Mouse (Mus musculus) limb, embryonic 15.5 days (tissue): Measurements from ENCODE around the gene Eml1. TPM values are rescaled to one million over a fixed set of nuclear protein-coding genes. Genes with fewer than 3 reads are reported as not detected.
A peak's percentile ranks its signal among the peaks of the same experiment; 100 is the strongest.

ENCODE experiments used
- ATAC-seq: fragments of 200-750 bp; cut with Nextera tagmentation; 2 replicates; pipeline ENCODE4 v1.8.0; 2017; ENCODE audit warnings: low read depth, moderate TSS enrichment; ENCODE audit not compliant: insufficient number of reproducible peaks, low FRiP score, low TSS enrichment
- H3K27ac ChIP-seq: fragments of 300-500 bp; sonication (generic); 2 replicates; pipeline ENCODE4 v1.5.1; 2015; ENCODE audit warnings: moderate library complexity, mild to moderate bottlenecking, inconsistent platforms
- H3K27me3 ChIP-seq: fragments of 300-500 bp; sonication (generic); 2 replicates; pipeline ENCODE4 v1.6.1; 2015; ENCODE audit warnings: inconsistent platforms
- H3K36me3 ChIP-seq: fragments of 300-500 bp; sonication (generic); 2 replicates; pipeline ENCODE4 v1.6.1; 2015; ENCODE audit warnings: inconsistent platforms
- H3K4me1 ChIP-seq: fragments of 300-500 bp; sonication (generic); 2 replicates; pipeline ENCODE4 v1.6.1; 2015; ENCODE audit warnings: inconsistent platforms
- H3K4me2 ChIP-seq: fragments of 300-500 bp; sonication (generic); 2 replicates; pipeline ENCODE4 v1.6.1; 2015; ENCODE audit warnings: mild to moderate bottlenecking, inconsistent platforms
- H3K4me3 ChIP-seq: fragments of 300-500 bp; sonication (generic); 2 replicates; pipeline ENCODE4 v1.5.1; 2015; ENCODE audit warnings: mild to moderate bottlenecking, inconsistent platforms
- H3K9ac ChIP-seq: fragments of 300-500 bp; sonication (generic); 2 replicates; pipeline ENCODE4 v1.6.1; 2015; ENCODE audit warnings: inconsistent platforms
- H3K9me3 ChIP-seq: fragments of 300-500 bp; sonication (generic); 2 replicates; pipeline ENCODE4 v1.6.1; 2016; ENCODE audit warnings: inconsistent platforms
- WGBS: fragments of 180-500 bp; shearing (Covaris S2); methylation state at CpG from one replicate; pipeline ENCODE4 v1.1.7; 2015; 5-methylcytosine and 5-hydroxymethylcytosine counted together
- polyA plus RNA-seq: library from polyadenylated mRNA; unstranded; fragments of >200 nt; fragmentation: Nextera tagmentation; extraction: Ambion mirVana; gene quantifications from 2 replicates; pipeline ENCODE4 v1.2.1, GENCODE M21; 2015

The Eml1 gene
- polyA plus RNA-seq, 1 experiment from 2014 or later = 46.0 TPM

DNA sequence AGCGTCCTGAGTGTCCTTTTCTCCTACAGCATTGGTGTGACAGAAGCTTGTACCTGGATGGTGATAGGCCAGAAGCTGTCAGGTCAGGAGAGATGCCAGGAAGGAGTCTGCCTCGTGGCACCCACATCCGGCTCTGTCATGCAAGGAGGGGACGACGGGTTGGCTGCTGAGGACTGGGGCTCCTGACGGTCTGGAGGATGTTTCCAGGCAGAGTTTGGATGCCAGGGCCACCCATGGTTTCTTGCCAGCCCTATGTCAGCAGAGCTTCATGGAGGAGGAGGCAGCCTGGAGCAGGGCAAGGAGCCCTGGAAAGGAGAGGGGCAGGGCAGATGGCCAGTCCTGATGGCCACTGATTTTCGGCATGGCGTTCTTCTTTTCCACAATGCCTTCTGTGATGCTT is 28.4 kb downstream of the Eml1 start:
- Histone ChIP-seq H3K4me2 (no peak overlapping the region), H3K27ac (no peak overlapping the region), H3K27me3 (no peaks in the 10 kb centered on the region), H3K4me3 (no peak overlapping the region), H3K9me3 (no peaks in the 10 kb centered on the region), H3K36me3 (no peaks in the 10 kb centered on the region), H3K4me1 (peaks cover 13% of the 10 kb centered on the region), H3K9ac (no peak overlapping the region)
- WGBS = 85% methylated on average over 8 of the region's 8 CpGs
- ATAC-seq = no peak

DNA sequence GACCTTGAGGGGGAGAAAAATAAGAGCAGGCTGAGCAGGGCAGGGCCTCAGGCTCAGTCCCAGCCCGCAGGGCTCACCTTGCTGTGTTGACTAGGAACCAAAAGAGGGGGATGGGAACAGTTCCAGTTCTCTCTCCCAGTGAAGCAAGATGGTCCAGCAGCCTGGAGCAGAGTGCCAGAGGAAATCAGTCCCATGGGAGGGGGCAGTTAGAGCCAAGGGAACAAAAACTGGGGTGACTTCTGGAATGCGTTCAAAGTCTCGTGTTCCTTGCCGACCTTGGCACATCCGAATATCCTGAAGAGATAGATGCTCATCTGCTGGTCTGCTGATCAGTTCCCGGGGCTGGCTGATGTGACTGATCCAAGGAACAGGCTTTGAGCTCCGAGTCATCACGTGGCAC is 30.2 kb downstream of the Eml1 start:
- no peak overlapping the region for H3K27ac ChIP-seq
- H3K4me2 ChIP-seq = no peak overlapping the region
- no peak for ATAC-seq
- no peaks in the 10 kb centered on the region for H3K27me3 ChIP-seq
- H3K36me3 ChIP-seq = no peaks in the 10 kb centered on the region
- no peak overlapping the region for H3K9ac ChIP-seq
- no peaks in the 10 kb centered on the region for H3K9me3 ChIP-seq
- 79% methylated on average over 8 of the region's 8 CpGs for WGBS
- no peak overlapping the region for H3K4me3 ChIP-seq
- H3K4me1 ChIP-seq = peaks cover 15% of the 10 kb centered on the region; the same call in 1 of the 2 replicates

DNA sequence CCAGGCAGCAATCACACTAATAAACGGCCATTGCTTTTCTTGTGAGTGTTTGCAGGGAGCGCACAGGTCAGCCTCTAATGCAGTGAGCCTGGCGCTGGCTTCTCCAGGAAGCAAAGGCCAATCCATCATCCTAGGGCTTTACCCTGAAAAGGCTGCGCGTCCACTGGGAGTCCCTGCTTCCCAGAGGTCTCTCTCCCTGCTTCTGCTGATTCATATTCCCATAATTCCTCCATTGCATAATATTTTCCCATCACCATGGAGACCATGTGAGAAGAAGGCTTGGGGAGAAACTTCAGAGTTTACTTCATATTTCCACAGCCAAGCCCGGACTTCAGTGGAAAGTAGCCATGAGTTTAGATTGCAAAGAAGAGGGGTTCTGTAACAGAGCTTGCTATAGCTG is 33.2 kb downstream of the Eml1 start:
- no peak overlapping the region for H3K4me2 ChIP-seq
- H3K9ac ChIP-seq = no peak overlapping the region
- H3K27ac ChIP-seq = peak overlapping the region; percentile 33
- H3K9me3 ChIP-seq = no peaks in the 10 kb centered on the region
- no peaks in the 10 kb centered on the region for H3K36me3 ChIP-seq
- peak; percentile 57; the same call in 1 of the 2 replicates for ATAC-seq
- WGBS = 36% methylated on average over 6 of the region's 6 CpGs
- no peaks in the 10 kb centered on the region for H3K27me3 ChIP-seq
- no peak overlapping the region for H3K4me3 ChIP-seq
- peaks cover 19% of the 10 kb centered on the region; the same call in 1 of the 2 replicates for H3K4me1 ChIP-seq

DNA sequence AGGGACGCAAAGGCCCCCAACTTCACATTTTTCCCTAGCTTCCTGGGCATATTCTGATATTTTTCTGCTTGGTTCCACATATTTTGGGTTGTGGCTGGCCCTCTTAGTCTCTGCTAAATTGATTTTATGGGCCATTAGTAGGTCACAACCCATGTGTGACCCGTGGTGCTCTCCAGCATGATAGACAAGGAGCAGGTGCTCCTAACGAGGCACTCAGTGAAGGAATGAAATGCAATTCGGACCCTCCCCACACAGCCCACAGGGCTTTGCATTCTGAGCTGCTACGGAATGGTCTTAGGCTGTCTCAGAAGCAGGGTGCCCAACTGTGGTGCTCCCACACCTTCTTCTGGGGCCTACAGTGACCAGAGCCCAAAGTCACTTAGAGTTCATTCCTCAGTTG is 38.3 kb downstream of the Eml1 start:
- Histone ChIP-seq H3K27me3 (no peaks in the 10 kb centered on the region), H3K4me3 (no peak overlapping the region), H3K36me3 (no peaks in the 10 kb centered on the region), H3K4me2 (no peak overlapping the region), H3K4me1 (peaks cover 22% of the 10 kb centered on the region), H3K9me3 (no peaks in the 10 kb centered on the region), H3K9ac (no peak overlapping the region), H3K27ac (no peak overlapping the region)
- WGBS = 56% methylated on average over 5 of the region's 5 CpGs
- ATAC-seq = no peak

DNA sequence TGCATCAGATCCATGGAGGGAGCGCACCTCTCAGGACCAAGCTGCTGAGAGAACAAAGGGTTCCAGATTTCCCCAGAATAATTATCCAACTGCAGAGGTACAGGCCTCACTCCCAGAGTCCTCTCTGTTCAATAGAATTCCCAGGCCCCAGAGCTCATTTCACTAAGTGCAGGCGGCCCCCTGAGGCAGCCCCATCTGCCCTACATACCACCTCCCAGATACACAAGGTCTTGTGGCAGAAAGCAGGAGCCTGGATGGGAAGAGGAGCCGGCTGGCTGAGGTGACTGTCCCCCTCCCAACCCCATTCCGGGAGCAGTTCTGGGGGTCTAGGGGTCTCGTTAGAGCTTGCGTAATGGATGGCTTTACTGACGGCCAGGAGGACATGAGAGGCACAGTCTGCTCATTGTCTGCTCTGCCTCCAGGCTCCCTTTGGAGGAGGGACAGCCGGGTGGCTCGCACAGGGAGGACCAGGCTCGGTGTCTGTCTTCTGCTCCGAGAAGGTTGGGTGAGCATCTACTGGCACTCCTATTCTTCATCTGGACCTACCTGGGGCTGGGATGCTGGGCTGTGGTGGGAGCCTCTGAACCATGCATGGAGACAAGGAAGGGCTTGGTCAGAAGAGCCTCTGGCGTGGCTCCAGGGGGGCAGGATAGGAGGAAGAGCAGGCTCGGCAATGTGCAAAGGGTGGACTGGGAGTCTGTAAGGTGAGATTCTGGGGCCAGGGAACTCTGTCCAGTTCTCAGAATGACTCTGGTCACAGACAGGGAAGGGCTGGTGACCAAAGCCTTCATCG is 39.9 kb downstream of the Eml1 start:
- no peaks in the 10 kb centered on the region for H3K9me3 ChIP-seq
- H3K9ac ChIP-seq = no peak overlapping the region
- H3K4me1 ChIP-seq = peaks cover 13% of the 10 kb centered on the region
- no peak overlapping the region for H3K27ac ChIP-seq
- no peak for ATAC-seq
- WGBS = 56% methylated on average over 14 of the region's 14 CpGs
- no peaks in the 10 kb centered on the region for H3K27me3 ChIP-seq
- no peak overlapping the region for H3K4me3 ChIP-seq
- no peak overlapping the region for H3K4me2 ChIP-seq
- no peaks in the 10 kb centered on the region for H3K36me3 ChIP-seq

DNA sequence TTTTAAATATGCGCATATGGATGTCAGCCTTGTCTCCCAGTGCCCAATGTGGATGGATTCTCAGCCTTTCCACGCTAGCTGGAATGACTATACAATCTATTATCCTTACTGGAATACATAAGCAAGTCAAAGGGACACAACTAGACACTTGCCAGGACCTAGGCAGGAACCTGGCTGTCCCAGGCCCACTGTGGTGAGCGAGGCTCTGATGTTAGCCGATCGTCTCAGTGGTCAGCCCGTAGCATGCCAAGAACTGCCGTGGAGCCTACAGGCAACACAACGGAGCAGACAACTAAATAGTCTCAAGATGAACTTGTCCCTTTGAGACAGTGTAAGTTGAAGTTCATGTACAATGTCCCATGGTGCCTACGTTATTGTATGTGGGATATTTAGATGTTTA is 44.2 kb downstream of the Eml1 start:
- no peak overlapping the region for H3K4me2 ChIP-seq
- H3K9me3 ChIP-seq = no peaks in the 10 kb centered on the region
- H3K27ac ChIP-seq = no peak overlapping the region
- WGBS = 94% methylated on average over 9 of the region's 9 CpGs
- no peaks in the 10 kb centered on the region for H3K27me3 ChIP-seq
- no peaks in the 10 kb centered on the region for H3K36me3 ChIP-seq
- H3K9ac ChIP-seq = no peak overlapping the region
- H3K4me3 ChIP-seq = no peak overlapping the region
- H3K4me1 ChIP-seq = peaks cover 5% of the 10 kb centered on the region; the same call in 1 of the 2 replicates
- no peak for ATAC-seq

DNA sequence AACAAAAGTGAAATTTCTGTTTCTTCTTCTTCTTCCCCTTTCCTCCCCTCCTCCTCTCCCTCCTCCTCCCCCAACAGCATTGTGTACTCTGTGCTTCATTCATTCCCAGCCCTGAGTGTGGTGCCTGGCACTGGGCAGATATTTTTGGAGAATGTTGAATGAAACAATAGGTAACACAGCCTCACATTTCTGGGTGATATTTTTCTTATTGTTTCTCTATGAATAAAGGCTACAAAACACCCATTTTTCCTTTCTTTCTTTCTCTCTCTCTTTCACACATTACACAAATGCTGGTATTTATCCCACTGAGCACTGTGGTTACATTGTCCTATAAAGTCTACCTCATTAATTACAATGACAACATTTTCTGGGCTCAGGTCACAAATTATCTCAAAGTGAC is 48.8 kb downstream of the Eml1 start:
- H3K4me2 ChIP-seq = no peak overlapping the region
- no peaks in the 10 kb centered on the region for H3K9me3 ChIP-seq
- H3K9ac ChIP-seq = no peak overlapping the region
- no peak overlapping the region for H3K4me3 ChIP-seq
- peaks cover 8% of the 10 kb centered on the region for H3K4me1 ChIP-seq
- no peak overlapping the region for H3K27ac ChIP-seq
- no peak for ATAC-seq
- 0 out of 2 replicates have a peak, but pooled peaks cover 5% of the 10 kb centered on the region for H3K27me3 ChIP-seq
- H3K36me3 ChIP-seq = no peaks in the 10 kb centered on the region

DNA sequence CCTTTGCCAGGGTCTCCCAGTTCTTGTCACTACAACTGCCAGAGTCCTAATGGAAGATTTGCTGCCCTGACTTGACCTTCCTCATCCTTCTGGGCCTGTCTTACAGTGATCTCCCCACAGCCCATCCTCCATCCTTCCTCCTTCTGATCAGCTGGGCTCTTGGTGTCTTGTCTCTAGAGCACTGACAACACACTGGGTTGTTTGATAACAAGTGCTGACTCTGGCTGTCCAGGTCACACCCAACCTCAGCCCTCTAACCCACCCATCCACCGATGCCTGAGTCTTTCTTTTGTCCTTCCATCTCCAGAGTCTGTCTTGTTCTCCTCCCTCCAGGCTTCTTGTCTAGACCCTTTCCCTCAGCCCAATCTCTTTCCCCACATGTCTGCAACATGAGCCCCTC is 50.7 kb downstream of the Eml1 start:
- Histone ChIP-seq H3K9me3 (no peaks in the 10 kb centered on the region), H3K4me2 (no peak overlapping the region), H3K4me3 (no peak overlapping the region), H3K36me3 (no peaks in the 10 kb centered on the region), H3K27ac (no peak overlapping the region), H3K4me1 (peaks cover 8% of the 10 kb centered on the region), H3K27me3 (0 out of 2 replicates have a peak, but pooled peaks cover 5% of the 10 kb centered on the region), H3K9ac (no peak overlapping the region)
- ATAC-seq = no peak
- 86% methylated on average over 1 of the region's 1 CpGs for WGBS

DNA sequence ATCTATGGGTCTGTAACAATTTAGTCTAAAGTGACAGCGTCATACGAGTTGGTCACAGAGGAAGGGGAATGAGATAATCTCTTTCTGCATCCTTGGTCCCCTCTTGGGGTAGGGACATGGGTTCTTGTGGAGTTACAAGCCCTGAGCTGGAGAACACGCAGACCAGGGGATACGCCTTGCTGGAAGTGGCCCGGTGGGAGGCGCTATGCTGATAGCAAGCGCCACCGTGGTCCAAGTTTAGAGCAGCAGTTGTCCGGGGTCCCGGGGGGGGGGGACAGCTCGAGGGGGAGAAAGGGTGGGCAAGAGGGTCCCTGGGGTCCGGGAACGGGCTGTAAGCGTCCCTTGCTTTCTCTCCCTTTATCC is 51.7 kb downstream of the Eml1 start:
- WGBS = under 1% methylated on average over 14 of the region's 14 CpGs
- ATAC-seq = peak; percentile 54
- Histone ChIP-seq H3K9ac (peak overlapping the region; percentile 85), H3K4me2 (peak overlapping the region; percentile 84), H3K27me3 (0 out of 2 replicates have a peak, but pooled peaks cover 5% of the 10 kb centered on the region), H3K4me1 (peaks cover 8% of the 10 kb centered on the region), H3K9me3 (no peaks in the 10 kb centered on the region), H3K36me3 (no peaks in the 10 kb centered on the region), H3K4me3 (peak overlapping the region; percentile 85), H3K27ac (peak overlapping the region; percentile 89)

DNA sequence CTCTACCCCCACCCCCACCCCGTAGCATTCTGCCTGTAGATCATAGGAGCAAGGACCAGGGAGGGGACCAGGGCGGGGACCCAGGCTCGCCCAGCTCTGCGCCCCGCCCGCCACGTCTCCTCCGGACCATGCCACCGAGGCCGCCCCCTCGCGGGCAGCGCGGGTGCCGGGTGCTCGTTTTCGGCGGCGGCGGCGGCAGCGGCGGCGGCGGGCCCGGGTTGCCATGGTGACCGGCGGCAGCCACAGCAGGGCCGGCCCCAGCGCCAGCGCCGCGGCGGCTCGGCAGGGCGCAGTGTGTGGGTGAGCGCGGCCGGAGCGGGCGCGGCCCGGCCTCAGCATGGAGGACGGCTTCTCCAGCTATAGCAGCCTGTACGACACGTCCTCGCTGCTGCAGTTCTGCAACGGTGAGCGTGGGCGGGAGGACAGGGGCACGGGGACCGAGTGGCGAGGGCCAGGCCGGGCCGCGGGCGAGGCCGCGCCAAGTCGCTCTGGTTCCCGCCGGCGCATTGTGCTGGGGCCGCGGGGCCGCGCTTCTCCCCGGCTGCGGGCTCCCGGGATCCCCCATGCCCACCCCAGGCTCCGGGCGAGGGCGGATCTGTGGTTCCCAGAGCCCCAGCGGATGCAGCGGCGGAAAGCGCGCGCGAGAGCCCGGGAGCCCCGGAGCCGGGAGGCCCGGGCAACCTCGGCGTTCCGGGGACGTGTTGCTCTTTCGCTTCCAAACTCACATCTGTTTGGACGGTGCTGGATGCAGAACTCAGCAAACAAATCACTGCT is 52.3 kb downstream of the Eml1 start:
- Histone ChIP-seq H3K4me1 (peaks cover 8% of the 10 kb centered on the region), H3K36me3 (no peaks in the 10 kb centered on the region), H3K9ac (peak overlapping the region; percentile 85), H3K9me3 (no peaks in the 10 kb centered on the region), H3K27me3 (0 out of 2 replicates have a peak, but pooled peaks cover 5% of the 10 kb centered on the region), H3K4me3 (peak overlapping the region; percentile 85), H3K27ac (peak overlapping the region; percentile 89), H3K4me2 (peak overlapping the region; percentile 84)
- under 1% methylated on average over 79 of the region's 90 CpGs for WGBS
- peak; percentile 89 for ATAC-seq

DNA sequence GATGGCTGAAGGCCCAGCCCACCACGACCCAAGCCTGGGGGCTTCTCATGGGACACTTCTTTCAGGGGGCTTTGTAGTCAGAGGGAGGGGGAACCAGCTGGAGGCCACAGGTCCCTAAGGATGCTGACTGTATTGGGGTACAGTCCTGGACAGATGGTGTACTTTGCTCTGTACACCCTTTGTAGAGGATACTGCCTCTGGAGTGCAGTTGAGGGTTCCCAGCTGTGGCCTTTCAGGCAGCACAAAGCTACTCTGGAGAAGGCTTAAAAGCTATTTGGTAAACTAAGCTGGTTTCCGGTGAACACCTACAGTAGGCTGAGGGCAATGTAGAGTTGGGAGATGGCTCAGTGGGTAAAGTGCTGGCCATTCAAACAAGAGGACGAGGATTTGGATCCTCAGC is 60.2 kb downstream of the Eml1 start:
- Histone ChIP-seq H3K4me1 (peaks cover 26% of the 10 kb centered on the region), H3K36me3 (no peaks in the 10 kb centered on the region), H3K4me3 (no peak overlapping the region), H3K9ac (no peak overlapping the region), H3K27me3 (no peaks in the 10 kb centered on the region), H3K9me3 (no peaks in the 10 kb centered on the region), H3K27ac (no peak overlapping the region), H3K4me2 (no peak overlapping the region)
- no peak for ATAC-seq
- WGBS = 79% methylated on average over 3 of the region's 3 CpGs

DNA sequence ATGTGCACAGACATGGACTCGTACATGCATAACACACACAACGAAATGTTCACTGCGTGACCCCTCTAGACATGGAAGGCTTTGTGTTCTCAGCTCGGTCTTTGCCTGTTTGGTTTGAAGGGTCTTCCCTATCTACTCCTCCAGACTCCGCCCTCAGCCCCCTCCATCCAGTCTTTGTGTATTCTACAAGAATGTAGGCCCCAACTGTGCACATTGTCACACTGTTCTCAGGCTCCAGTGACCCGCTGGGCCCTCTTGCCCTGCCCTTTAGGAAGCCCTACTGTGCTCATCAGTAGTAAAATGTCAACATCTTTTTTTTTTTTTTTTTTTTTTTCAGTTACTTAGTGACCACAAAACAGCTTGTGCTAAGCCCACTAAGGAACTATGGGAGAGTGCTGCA is 61.0 kb downstream of the Eml1 start:
- Histone ChIP-seq H3K4me2 (no peak overlapping the region), H3K9ac (no peak overlapping the region), H3K27ac (no peak overlapping the region), H3K9me3 (no peaks in the 10 kb centered on the region), H3K4me1 (peaks cover 28% of the 10 kb centered on the region), H3K27me3 (no peaks in the 10 kb centered on the region), H3K36me3 (no peaks in the 10 kb centered on the region), H3K4me3 (no peak overlapping the region)
- no peak for ATAC-seq
- WGBS = 88% methylated on average over 6 of the region's 6 CpGs
